Mouse (Mus musculus) thymus, adult 2 months (tissue): Measurements from ENCODE around the gene Col6a1.

Source experiments
- CTCF ChIP-seq: fragments of 200-500 bp; IDR thresholded peaks from 2 replicates; pipeline ENCODE4 v1.5.1; 2012; ENCODE audit warnings: mild to moderate bottlenecking, control low read depth, low read length, moderate library complexity, borderline replicate concordance; ENCODE audit not compliant: control insufficient read depth, poor library complexity, insufficient read depth; ENCODE audit errors: extremely low read depth
- POLR2A ChIP-seq: fragments of 200-500 bp; IDR thresholded peaks from 2 replicates; pipeline ENCODE4 v1.6.1; 2012; ENCODE audit warnings: mild to moderate bottlenecking, low read length, control low read depth, moderate library complexity; ENCODE audit not compliant: control insufficient read depth, poor library complexity, insufficient read depth; ENCODE audit errors: extremely low read depth

GRCm38 (mm10) chr10:76766196-76766595, 40.2 kb upstream of the Col6a1 start:
- TF ChIP-seq POLR2A (no peak), CTCF (no peak)
